Mouse (Mus musculus) myocyte (in vitro differentiated cells): Measurements from ENCODE around the gene Mtmr3.

Source experiments
- E2F4 ChIP-seq: IDR thresholded peaks from one replicate; pipeline ENCODE4 v1.6.1; 2011; ENCODE audit warnings: mild to moderate bottlenecking, control low read depth, moderate library complexity; ENCODE audit not compliant: insufficient read depth
- MYOD1 ChIP-seq, 3 experiments: IDR thresholded peaks; one replicate each; pipeline ENCODE4 v1.6.1; 2011; ENCODE audit warnings: control low read depth in 2 of 3, low read depth in 2 of 3, mild to moderate bottlenecking in 2 of 3, moderate library complexity in 1 of 3; ENCODE audit not compliant: insufficient read length in 2 of 3, control insufficient read depth in 1 of 3
- POLR2A ChIP-seq: IDR thresholded peaks from one replicate; pipeline ENCODE4 v1.6.1; 2011; ENCODE audit warnings: low read depth, mild to moderate bottlenecking, control low read depth, moderate library complexity; ENCODE audit not compliant: insufficient read length
- POLR2AphosphoS2 ChIP-seq: IDR thresholded peaks from one replicate; pipeline ENCODE4 v1.6.1; 2011; ENCODE audit warnings: low read depth, control low read depth; ENCODE audit not compliant: insufficient read length
- TCF12 ChIP-seq: IDR thresholded peaks from one replicate; pipeline ENCODE4 v1.6.1; 2011; ENCODE audit warnings: mild to moderate bottlenecking, control low read depth; ENCODE audit not compliant: poor library complexity, insufficient read depth, severe bottlenecking

DNA sequence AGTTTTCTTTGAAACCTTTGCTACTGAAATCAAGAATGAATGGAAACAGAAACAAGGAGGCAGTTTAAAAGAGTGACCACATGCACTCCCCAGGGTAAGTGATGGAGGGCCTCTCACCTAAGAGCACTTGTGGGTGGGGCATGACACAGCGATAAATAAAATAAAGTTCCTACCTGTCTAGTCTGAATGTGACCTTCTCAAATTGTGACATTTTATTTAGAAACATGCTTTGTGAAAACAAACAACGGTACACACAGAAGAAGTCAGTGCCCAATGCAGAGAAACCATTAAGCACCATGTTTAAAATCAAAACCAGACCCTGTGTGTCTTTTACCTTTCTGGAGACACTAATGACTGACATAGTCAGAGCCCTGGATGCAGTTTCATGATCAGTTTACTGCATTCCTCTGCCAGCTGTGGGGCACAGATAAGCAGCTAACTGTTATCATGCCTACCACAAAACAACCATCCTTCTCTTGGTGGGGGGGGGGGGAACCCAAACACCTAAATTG is 51.6 kb downstream of the Mtmr3 start:
- TF ChIP-seq MYOD1 (IDR thresholded peaks at IDR 0.05; ENCODE audit: control insufficient read depth in 1 of 3, insufficient read length in 2 of 3, low read depth in 2 of 3) (no peak), POLR2A (no peak), TCF12 (no peak), POLR2AphosphoS2 (no peak), E2F4 (no peak)
